Mouse (Mus musculus) cerebellum, adult 11 months (tissue): ENCODE results near the gene Josd1.

ENCODE experiments used
- DNase-seq: peaks from one replicate; pipeline ENCODE4 v3.0.0; 2022

Gene Josd1

GRCm38 (mm10) chr15:79657837-79658530 is 29.7 kb downstream of the Josd1 start:
- peak; percentile 84 for DNase-seq

DNA sequence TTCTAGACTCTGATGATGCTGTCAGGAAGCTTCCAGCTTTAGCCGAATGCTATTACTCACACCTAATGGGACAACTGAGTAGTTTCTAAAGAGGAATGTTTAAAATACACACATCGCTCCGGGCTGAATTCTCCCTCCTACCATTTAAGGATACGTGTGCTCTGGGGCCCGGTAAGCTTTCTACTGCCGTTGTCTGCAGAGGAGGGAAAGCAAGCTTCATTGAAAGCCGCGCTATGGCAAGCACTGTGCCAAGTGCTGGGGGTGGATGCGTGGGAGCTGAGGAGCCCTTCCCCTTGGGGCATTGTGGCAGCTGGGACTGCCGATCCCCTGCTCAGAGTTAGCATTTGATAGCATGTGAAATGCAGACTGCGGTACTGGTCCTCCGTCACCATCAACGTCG is 31.3 kb downstream of the Josd1 start:
- no peak for DNase-seq

GRCm38 (mm10) chr15:79651481-79651880 is 36.2 kb downstream of the Josd1 start:
- no peak for DNase-seq

DNA sequence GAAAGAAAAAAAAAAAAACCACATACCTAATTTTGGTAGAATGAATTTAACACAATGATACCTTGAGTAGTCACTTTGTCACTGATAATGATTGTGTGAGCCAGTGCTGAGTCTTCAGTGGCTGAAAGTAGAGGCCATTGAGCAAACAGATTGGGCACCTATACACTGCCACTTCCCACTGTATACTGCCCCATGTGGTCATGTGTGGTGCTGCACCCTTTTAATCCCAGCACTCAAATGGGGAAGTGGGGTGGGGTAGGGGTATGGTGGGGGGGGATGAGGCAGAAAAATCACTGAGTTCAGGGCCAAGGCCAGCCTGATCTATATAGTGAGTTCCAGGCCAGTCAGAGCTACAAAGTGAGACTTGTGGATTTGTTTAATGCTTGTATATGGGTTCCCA is 37.1 kb downstream of the Josd1 start:
- no peak for DNase-seq

DNA sequence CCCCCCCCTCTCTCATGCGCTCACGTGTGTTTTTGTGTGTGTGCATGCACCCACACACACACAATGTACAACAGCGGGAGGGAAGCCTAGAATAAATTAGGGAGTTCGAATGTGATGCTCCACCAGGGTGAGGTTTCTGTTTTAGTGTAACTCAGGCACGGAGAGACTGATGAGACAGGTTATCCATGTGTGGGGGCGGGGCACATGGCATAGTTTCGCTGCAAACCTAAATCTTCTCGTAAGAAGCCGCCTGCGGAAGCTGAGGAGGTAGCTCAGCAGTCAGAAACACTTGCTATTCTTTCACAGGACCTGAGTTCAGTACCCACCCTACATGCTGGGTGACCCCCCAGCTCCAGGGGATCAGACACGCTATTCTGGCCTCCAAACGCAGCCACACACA is 39.6 kb downstream of the Josd1 start:
- no peak for DNase-seq

DNA sequence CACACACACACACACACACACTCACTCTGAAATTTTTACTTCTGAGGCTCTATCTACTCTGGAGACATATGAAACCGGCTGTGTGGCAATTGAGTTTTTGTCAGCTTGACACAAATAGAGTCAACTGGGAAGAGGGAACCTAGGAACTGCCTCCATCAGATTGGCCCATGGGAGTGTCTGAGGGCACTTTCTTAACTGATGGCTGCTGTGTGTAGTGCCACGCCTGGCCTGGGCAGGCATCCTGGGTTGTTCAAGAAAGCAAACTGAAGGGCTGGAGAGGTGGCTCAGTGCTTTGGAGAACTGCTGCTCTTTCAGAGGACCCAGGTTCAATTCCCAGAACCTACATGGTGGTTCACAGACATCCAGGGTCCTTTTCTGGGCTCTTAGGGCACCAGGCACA is 42.2 kb downstream of the Josd1 start:
- no peak for DNase-seq

GRCm38 (mm10) chr15:79641135-79641817 is 46.4 kb downstream of the Josd1 start:
- DNase-seq: no peak

GRCm38 (mm10) chr15:79630471-79630870 is 57.2 kb downstream of the Josd1 start:
- no peak for DNase-seq
